Mouse (Mus musculus) adrenal gland, postnatal 25 days (tissue): Measurements from ENCODE around the gene Zfp109. TPM values are rescaled to one million over a fixed set of nuclear protein-coding genes. Genes with fewer than 3 reads are reported as not detected.

Experiments used
- DNase-seq: peaks from one replicate; pipeline ENCODE4 v3.0.0; 2021; ENCODE audit warnings: mixed read lengths
- total RNA-seq: library from RNA; stranded (reverse); gene quantifications from 2 replicates; pipeline ENCODE4 v1.2.3, GENCODE M21; 2021

Gene Zfp109
- total RNA-seq, 1 experiment from 2014 or later, result 4.5 TPM

GRCm38 (mm10) chr7:24207488-24208261 lies 29.7 kb downstream of the Zfp109 start:
- DNase-seq, result peak; percentile 47

DNA sequence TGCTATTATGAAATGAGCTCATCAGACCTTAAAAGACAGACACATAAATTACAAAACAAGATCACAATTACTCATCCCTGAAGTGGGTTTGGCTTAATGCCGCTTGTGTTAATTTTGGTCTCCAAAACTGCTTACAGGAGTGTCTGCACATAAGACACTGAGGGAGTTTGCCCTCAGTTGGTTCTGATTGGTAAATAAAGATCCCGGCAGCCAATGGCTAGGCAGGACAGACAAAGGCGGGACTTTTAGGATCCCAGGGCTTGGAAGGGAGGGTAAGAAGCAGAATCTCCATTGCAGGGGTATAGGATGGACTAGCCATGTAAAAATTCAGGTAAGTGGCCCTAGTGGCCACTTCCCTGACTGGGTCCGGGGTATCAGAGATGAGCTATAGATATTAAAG lies 40.4 kb downstream of the Zfp109 start:
- DNase-seq, result no peak

- DNase-seq, result no peak
Measured at GRCm38 (mm10) chr7:24193157-24193556, 44.2 kb downstream of the Zfp109 start.

- no peak for DNase-seq
Measured at GRCm38 (mm10) chr7:24191361-24191760, 46.0 kb downstream of the Zfp109 start.

- DNase-seq, result no peak
Measured at GRCm38 (mm10) chr7:24189571-24189944, 47.8 kb downstream of the Zfp109 start.

- no peak for DNase-seq
Measured at GRCm38 (mm10) chr7:24188901-24189570, 48.3 kb downstream of the Zfp109 start.

DNA sequence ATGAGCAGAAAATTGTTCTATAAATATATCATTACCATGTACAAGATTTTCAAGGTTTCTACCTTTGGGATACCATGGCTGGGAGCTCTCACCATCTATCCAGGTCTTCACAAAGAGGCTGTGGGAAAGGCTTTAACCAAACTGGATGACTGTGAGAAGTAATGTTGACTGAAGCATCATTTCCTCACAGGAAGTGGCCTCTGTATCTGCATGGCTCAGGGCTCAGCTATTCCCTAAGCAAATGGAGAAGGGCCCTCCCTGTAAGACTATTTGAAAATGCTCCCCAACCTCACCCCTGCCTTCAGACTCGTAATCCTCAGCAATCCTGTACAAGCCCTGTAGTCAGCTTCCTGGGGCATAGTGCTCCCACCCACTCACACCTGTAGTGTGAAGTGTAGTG lies 49.7 kb downstream of the Zfp109 start:
- no peak for DNase-seq

Other genes starting within 250 kb of the Zfp109 start
- not detected in 2 replicates for gene V1rd19, start 235.9 kb downstream of the Zfp109 start, total RNA-seq
- gene Vmn1r183, start 184.3 kb downstream of the Zfp109 start, total RNA-seq, result not detected in 2 replicates
- gene Zfp180, start 155.6 kb downstream of the Zfp109 start, total RNA-seq, result 26.6 and 27.0 TPM in 2 replicates
- gene Zfp112, start 125.2 kb downstream of the Zfp109 start, total RNA-seq, result 5.4 and 6.1 TPM in 2 replicates
- 11.1 and 11.3 TPM in 2 replicates for gene Zfp235, start 103.4 kb downstream of the Zfp109 start, total RNA-seq
- 0.29 and 0.58 TPM in 2 replicates for gene Zfp114, start 62.5 kb downstream of the Zfp109 start, total RNA-seq
- gene Zfp111, start 26.1 kb downstream of the Zfp109 start, total RNA-seq, result 9.7 and 9.9 TPM in 2 replicates
- gene Zfp108, start 17.2 kb upstream of the Zfp109 start, total RNA-seq, result 3.3 and 4.1 TPM in 2 replicates
- 7.2 and 8.7 TPM in 2 replicates for gene Zfp93, start 32.9 kb upstream of the Zfp109 start, total RNA-seq
- gene Zfp61, start 63.7 kb upstream of the Zfp109 start, total RNA-seq, result 10.1 and 11.5 TPM in 2 replicates
- 4.1 and 6.6 TPM in 2 replicates for gene Zfp94, start 79.1 kb upstream of the Zfp109 start, total RNA-seq
- gene Tescl, start 96.4 kb upstream of the Zfp109 start, total RNA-seq, result 1.0 and 1.1 TPM in 2 replicates
- gene Lypd5, start 111.6 kb upstream of the Zfp109 start, total RNA-seq, result not detected in 2 replicates
- 0.21 TPM in 1 of 2 replicates, not detected in the other for gene Kcnn4, start 132.7 kb upstream of the Zfp109 start, total RNA-seq
- gene Smg9, start 162.1 kb upstream of the Zfp109 start, total RNA-seq, result 26.6 and 29.1 TPM in 2 replicates
- gene Irgc1, start 214.7 kb upstream of the Zfp109 start, total RNA-seq, result not detected in 2 replicates
- gene Plaur, start 224.9 kb upstream of the Zfp109 start, total RNA-seq, result 5.6 and 7.8 TPM in 2 replicates
- gene Cadm4, start 244.5 kb upstream of the Zfp109 start, total RNA-seq, result 2.4 and 3.8 TPM in 2 replicates